Mouse (Mus musculus): ENCODE results near the gene Neb.

DNA sequence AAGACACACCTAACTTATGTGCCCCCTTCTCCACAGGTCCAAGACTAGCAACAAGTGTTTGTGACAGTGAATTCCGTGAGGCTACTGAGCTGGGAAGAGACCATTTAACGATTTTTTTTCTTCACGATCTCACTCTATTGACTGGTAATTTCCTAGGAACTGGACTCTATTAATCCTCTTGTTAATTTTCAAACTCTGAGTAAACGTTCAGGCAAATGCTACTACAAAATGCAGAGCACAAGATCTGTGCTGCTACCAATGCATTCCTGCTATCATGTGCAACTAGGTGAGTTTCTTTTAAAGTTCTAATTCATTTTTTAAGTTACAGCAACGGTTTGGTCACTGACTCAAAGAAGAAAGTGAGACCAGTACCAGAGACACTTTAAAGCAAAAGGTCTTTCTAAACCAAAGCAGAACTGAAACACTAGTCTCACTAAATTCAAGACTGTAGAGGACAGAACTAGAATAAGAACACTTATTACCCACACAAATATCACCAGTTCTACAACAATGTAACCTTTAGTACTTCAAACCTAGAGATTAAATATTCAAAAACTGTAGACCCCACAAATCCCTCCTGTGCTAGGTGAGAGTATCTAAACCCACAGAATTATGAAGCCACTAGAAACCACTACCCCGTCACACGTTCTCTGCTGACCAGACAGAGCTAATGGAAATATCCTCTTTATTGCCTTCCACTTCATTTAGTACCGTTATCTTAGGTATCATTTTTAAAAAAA is 44.8 kb upstream of the Neb start:
- TF ChIP-seq POU5F1 (IDR thresholded peaks at IDR 0.05; ENCODE audit: borderline replicate concordance, low read length) (no peak), CTCF (conservative IDR thresholded peaks at IDR 0.05; ENCODE audit: low read length) (no peak)
